Mouse (Mus musculus) frontal cortex, adult 2 months (tissue): ENCODE measurements around the gene Ccl2. TPM values are rescaled to one million over a fixed set of nuclear protein-coding genes. Genes with fewer than 3 reads are reported as not detected.

Experiments used
- DNase-seq, 2 experiments: peaks; one replicate each; pipeline ENCODE4 v3.0.0; 2022; ENCODE audit warnings: low spot score in 1 of 2; ENCODE audit errors: extremely low spot score in 1 of 2
- polyA plus RNA-seq: library from polyadenylated mRNA; depleted of rRNA; stranded (reverse); fragments of >200 nt; gene quantifications from 2 replicates; pipeline ENCODE4 v1.2.3, GENCODE M21; 2012; rRNA removed

Gene Ccl2
- 0.30 and 0.36 TPM in 2 replicates for polyA plus RNA-seq

- peak; percentile 29 to 58 for DNase-seq
Measured at GRCm38 (mm10) chr11:82035356-82035755, at the start of gene Ccl2. Gene Ccl2 (plus strand): TSS chr11:82035571.

- peak; percentile 55 to 92 for DNase-seq
Measured at GRCm38 (mm10) chr11:81996172-81996841, 39.1 kb upstream of the Ccl2 start.

GRCm38 (mm10) chr11:81997085-81997484, 38.3 kb upstream of the Ccl2 start:
- no peak for DNase-seq

GRCm38 (mm10) chr11:81998646-81999045, 36.7 kb upstream of the Ccl2 start:
- DNase-seq = no peak

GRCm38 (mm10) chr11:81999469-81999868, 35.9 kb upstream of the Ccl2 start:
- no peak for DNase-seq

GRCm38 (mm10) chr11:82000581-82000980, 34.8 kb upstream of the Ccl2 start:
- no peak for DNase-seq

- DNase-seq = no peak
Measured at GRCm38 (mm10) chr11:82004810-82005209, 30.6 kb upstream of the Ccl2 start.

GRCm38 (mm10) chr11:82006796-82007423, 28.5 kb upstream of the Ccl2 start:
- DNase-seq = no peak

- peak in 1 of 2 experiments; percentile 33 for DNase-seq
Measured at GRCm38 (mm10) chr11:82010115-82010514, 25.3 kb upstream of the Ccl2 start.

GRCm38 (mm10) chr11:82011411-82012193, 23.8 kb upstream of the Ccl2 start:
- DNase-seq = peak in 1 of 2 experiments; percentile 43

GRCm38 (mm10) chr11:82013756-82014155, 21.6 kb upstream of the Ccl2 start:
- DNase-seq = no peak

GRCm38 (mm10) chr11:82015066-82015465, 20.3 kb upstream of the Ccl2 start:
- DNase-seq = no peak

GRCm38 (mm10) chr11:82016181-82016780, 19.1 kb upstream of the Ccl2 start:
- no peak for DNase-seq

GRCm38 (mm10) chr11:82019389-82019788, 16.0 kb upstream of the Ccl2 start:
- no peak for DNase-seq

- DNase-seq = no peak
Measured at GRCm38 (mm10) chr11:82019793-82020192, 15.6 kb upstream of the Ccl2 start.

GRCm38 (mm10) chr11:82021406-82021805, 14.0 kb upstream of the Ccl2 start:
- DNase-seq = no peak

GRCm38 (mm10) chr11:82022504-82023056, 12.8 kb upstream of the Ccl2 start:
- DNase-seq = no peak

GRCm38 (mm10) chr11:82023769-82024168, 11.6 kb upstream of the Ccl2 start:
- no peak for DNase-seq

GRCm38 (mm10) chr11:82030171-82030570, 5.2 kb upstream of the Ccl2 start:
- DNase-seq = no peak

- no peak for DNase-seq
Measured at GRCm38 (mm10) chr11:82032136-82032535, 3.2 kb upstream of the Ccl2 start.
